Mouse (Mus musculus): ENCODE measurements around the gene Nubpl. TPM values are rescaled to one million over a fixed set of nuclear protein-coding genes. Genes with fewer than 3 reads are reported as not detected.

The Nubpl gene
- polyA plus RNA-seq, 1 experiment, result 6.4 TPM

DNA sequence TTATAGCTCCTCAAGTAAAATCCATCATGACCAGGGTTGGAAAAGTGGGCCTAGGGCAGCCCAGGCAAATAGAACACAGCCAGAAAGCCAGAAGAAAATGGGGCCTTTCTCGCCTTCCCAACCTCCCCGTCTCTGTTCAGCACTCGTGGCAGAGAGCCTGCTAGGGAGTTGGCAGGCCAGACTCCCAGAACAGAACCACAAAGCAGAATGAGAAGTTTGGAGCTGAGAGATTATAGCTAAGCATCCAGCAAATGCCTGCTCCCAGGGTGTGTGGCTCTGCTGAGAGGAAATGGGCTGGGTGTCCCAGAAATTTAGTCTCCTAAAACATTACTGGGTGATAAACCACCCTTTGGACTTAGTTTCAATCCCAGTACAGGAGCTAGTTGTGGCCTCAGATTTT is 262.6 kb downstream of the Nubpl start:
- H3K36me3 ChIP-seq (ENCODE audit: control insufficient read depth, insufficient read depth), result no peaks in the 10 kb centered on the region
- H3ac ChIP-seq (ENCODE audit: control insufficient read depth, insufficient read length, low read depth), result no peak overlapping the region
- no peak overlapping the region for H3K4me3 ChIP-seq (ENCODE audit: insufficient read depth, poor library complexity, severe bottlenecking)
- no peaks in the 10 kb centered on the region for H3K79me3 ChIP-seq (ENCODE audit: low read depth)
- H3K27me3 ChIP-seq (ENCODE audit: control insufficient read depth, insufficient read depth, insufficient read length), result no peaks in the 10 kb centered on the region
- no peaks in the 10 kb centered on the region for H3K79me2 ChIP-seq (ENCODE audit: control insufficient read depth, insufficient read depth)
- TF ChIP-seq USF1 (IDR thresholded peaks at IDR 0.05; ENCODE audit: low read depth), result no peak
- no peak for TF ChIP-seq FOSL1 (IDR thresholded peaks at IDR 0.05; ENCODE audit: insufficient read depth, low read length, poor library complexity, severe bottlenecking)
- TF ChIP-seq CEBPB (IDR thresholded peaks at IDR 0.05; ENCODE audit: low read depth), result no peak
- no peak for TF ChIP-seq MAX (IDR thresholded peaks at IDR 0.05)
- TF ChIP-seq MYOG (IDR thresholded peaks at IDR 0.05; ENCODE audit: control insufficient read depth, extremely low read depth, insufficient read length), result no peak
- no peak for TF ChIP-seq CTCF (IDR thresholded peaks at IDR 0.05; ENCODE audit: control insufficient read depth, insufficient read depth, insufficient read length)

DNA sequence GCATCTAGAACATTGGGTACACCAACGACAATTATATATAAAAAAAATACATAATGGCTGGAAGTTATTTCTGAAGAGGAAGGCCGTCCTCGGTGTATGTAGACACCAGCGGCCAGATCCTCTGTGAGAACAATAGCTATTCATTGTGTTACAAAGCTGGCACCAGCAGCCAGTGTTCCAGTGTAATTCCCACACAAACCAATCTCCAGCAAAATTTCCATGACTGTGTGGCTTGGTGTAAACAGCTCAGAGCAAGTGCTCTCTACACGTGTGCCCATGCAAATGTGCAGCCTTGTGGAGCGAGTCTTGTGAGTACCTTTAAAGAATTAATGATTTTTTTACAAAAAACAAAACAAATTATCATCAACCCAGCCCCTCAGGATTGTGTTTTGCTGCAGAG is 263.7 kb downstream of the Nubpl start:
- Histone ChIP-seq H3K27me3 (ENCODE audit: control insufficient read depth, insufficient read depth, insufficient read length) (no peaks in the 10 kb centered on the region), H3K79me2 (ENCODE audit: control insufficient read depth, insufficient read depth) (no peaks in the 10 kb centered on the region), H3K36me3 (ENCODE audit: control insufficient read depth, insufficient read depth) (no peaks in the 10 kb centered on the region), H3K79me3 (ENCODE audit: low read depth) (no peaks in the 10 kb centered on the region), H3K4me3 (ENCODE audit: insufficient read depth, poor library complexity, severe bottlenecking) (no peak overlapping the region), H3ac (ENCODE audit: control insufficient read depth, insufficient read length, low read depth) (no peak overlapping the region)
- TF ChIP-seq CEBPB (IDR thresholded peaks at IDR 0.05; ENCODE audit: low read depth) (no peak), MYOG (IDR thresholded peaks at IDR 0.05; ENCODE audit: control insufficient read depth, extremely low read depth, insufficient read length) (no peak), CTCF (IDR thresholded peaks at IDR 0.05; ENCODE audit: control insufficient read depth, insufficient read depth, insufficient read length) (no peak), MAX (IDR thresholded peaks at IDR 0.05) (no peak), USF1 (IDR thresholded peaks at IDR 0.05; ENCODE audit: low read depth) (no peak), MYOD1 (IDR thresholded peaks at IDR 0.05; ENCODE audit: control insufficient read depth, insufficient read length, low read depth) (no peak), FOSL1 (IDR thresholded peaks at IDR 0.05; ENCODE audit: insufficient read depth, low read length, poor library complexity, severe bottlenecking) (no peak)

Other genes starting within 250 kb of the Nubpl start
- gene Heatr5a, start 126.4 kb upstream of the Nubpl start, polyA plus RNA-seq (2012; fragmentation: generic; extraction: Trizol), result 14.3 TPM
- 12.4 TPM for gene Dtd2, start 91.2 kb upstream of the Nubpl start, polyA plus RNA-seq (2012; fragmentation: generic; extraction: Trizol)
- not detected for gene Gpr33, start 69.7 kb upstream of the Nubpl start, polyA plus RNA-seq (2012; fragmentation: generic; extraction: Trizol)

All from C2C12 (cell line).